Mouse (Mus musculus): ENCODE results near the gene Rnf167. TPM values are rescaled to one million over a fixed set of nuclear protein-coding genes. Genes with fewer than 3 reads are reported as not detected.
A peak's percentile ranks its signal among the peaks of the same experiment; 100 is the strongest.

The Rnf167 gene
- 54.8 and 55.3 TPM in 2 replicates for polyA plus RNA-seq (2015; fragmentation: Nextera tagmentation; extraction: Ambion mirVana)

- no peaks in the 10 kb centered on the region for H3K27me3 ChIP-seq (ENCODE audit: insufficient read depth, low read length)
- H3K9me3 ChIP-seq (ENCODE audit: low read length), result no peaks in the 10 kb centered on the region
- peak; percentile 46 for TF ChIP-seq CTCF (IDR thresholded peaks at IDR 0.05; ENCODE audit: low read depth)
- TF ChIP-seq EP300 (IDR thresholded peaks at IDR 0.05; ENCODE audit: low read depth), result peak; percentile 85
- ATAC-seq (peak; percentile 88), DNase-seq (peak; percentile 97)
- H3K4me1 ChIP-seq (ENCODE audit: insufficient read depth), result peaks cover 45% of the 10 kb centered on the region
- H3K27ac ChIP-seq (ENCODE audit: low read depth), result peak within 1 kb of the TSS; percentile 97
- under 1% methylated on average over 63 of the region's 63 CpGs for WGBS (ENCODE audit: insufficient replicate concordance)
- H3K36me3 ChIP-seq (replicated peaks; ENCODE audit: insufficient read depth, low read length), result peaks cover 45% of the 10 kb centered on the region
- peak within 1 kb of the TSS; percentile 90 for H3K9ac ChIP-seq (replicated peaks)
- peak within 1 kb of the TSS; percentile 74 for H3K4me3 ChIP-seq (ENCODE audit: low read depth, low read length)
- peak within 1 kb of the TSS; percentile 96 for H3K4me2 ChIP-seq (ENCODE audit: low read depth, low read length)
These were observed at the start of gene Rnf167, which contains the start of gene Slc25a11 for GRCm38 (mm10) chr11:70646691-70647650. Gene Rnf167, plus strand, starts transcription at chr11:70647235. Gene Slc25a11, minus strand, starts transcription at chr11:70647479.

GRCm38 (mm10) chr11:70597301-70597700 is 49.7 kb upstream of the Rnf167 start:
- no peak for DNase-seq
- 0 out of 2 replicates have a peak, but pooled peaks cover 9% of the 10 kb centered on the region for H3K36me3 ChIP-seq (replicated peaks; ENCODE audit: insufficient read depth, low read length)
- no peak overlapping the region for H3K9ac ChIP-seq (replicated peaks)
- WGBS (ENCODE audit: insufficient replicate concordance), result 50% methylated on average over 6 of the region's 6 CpGs
- 0 out of 2 replicates have a peak overlapping the region, but pooled peaks have one; percentile 16 for H3K27ac ChIP-seq (ENCODE audit: low read depth)
- no peak for TF ChIP-seq CTCF (IDR thresholded peaks at IDR 0.05; ENCODE audit: low read depth)
- no peaks in the 10 kb centered on the region for H3K27me3 ChIP-seq (ENCODE audit: insufficient read depth, low read length)
- peaks cover 19% of the 10 kb centered on the region for H3K4me1 ChIP-seq (ENCODE audit: insufficient read depth)
- no peaks in the 10 kb centered on the region for H3K9me3 ChIP-seq (ENCODE audit: low read length)
- no peak overlapping the region for H3K4me3 ChIP-seq (ENCODE audit: low read depth, low read length)
- H3K4me2 ChIP-seq (ENCODE audit: low read depth, low read length), result no peak overlapping the region
- peak; percentile 54; the same call in 1 of the 2 replicates for ATAC-seq

- Histone ChIP-seq H3K4me3 (ENCODE audit: low read depth, low read length) (no peak overlapping the region), H3K4me2 (ENCODE audit: low read depth, low read length) (no peak overlapping the region), H3K27ac (ENCODE audit: low read depth) (no peak overlapping the region), H3K27me3 (ENCODE audit: insufficient read depth, low read length) (no peaks in the 10 kb centered on the region), H3K4me1 (ENCODE audit: insufficient read depth) (peaks cover 15% of the 10 kb centered on the region; the same call in 1 of the 2 replicates), H3K9ac (replicated peaks) (no peak overlapping the region), H3K36me3 (replicated peaks; ENCODE audit: insufficient read depth, low read length) (peaks cover 9% of the 10 kb centered on the region; the same call in 1 of the 2 replicates), H3K9me3 (ENCODE audit: low read length) (no peaks in the 10 kb centered on the region)
- TF ChIP-seq EP300 (IDR thresholded peaks at IDR 0.05; ENCODE audit: low read depth) (no peak), CTCF (IDR thresholded peaks at IDR 0.05; ENCODE audit: low read depth) (no peak)
- no peak for DNase-seq
- ATAC-seq, result no peak
- 85% methylated on average over 9 of the region's 9 CpGs for WGBS (ENCODE audit: insufficient replicate concordance)
These were observed 48.5 kb upstream of the Rnf167 start for GRCm38 (mm10) chr11:70598451-70598953.

- Histone ChIP-seq H3K9me3 (ENCODE audit: low read length) (no peaks in the 10 kb centered on the region), H3K36me3 (replicated peaks; ENCODE audit: insufficient read depth, low read length) (peaks cover 29% of the 10 kb centered on the region), H3K4me1 (ENCODE audit: insufficient read depth) (no peaks in the 10 kb centered on the region), H3K4me3 (ENCODE audit: low read depth, low read length) (no peak overlapping the region), H3K27ac (ENCODE audit: low read depth) (no peak overlapping the region), H3K4me2 (ENCODE audit: low read depth, low read length) (no peak overlapping the region), H3K27me3 (ENCODE audit: insufficient read depth, low read length) (no peaks in the 10 kb centered on the region), H3K9ac (replicated peaks) (no peak overlapping the region)
- peak; percentile 61 for ATAC-seq
- TF ChIP-seq CTCF (IDR thresholded peaks at IDR 0.05; ENCODE audit: low read depth) (peak; percentile 95), EP300 (IDR thresholded peaks at IDR 0.05; ENCODE audit: low read depth) (no peak)
- peak; percentile 79 for DNase-seq
- 67% methylated on average over 14 of the region's 14 CpGs for WGBS (ENCODE audit: insufficient replicate concordance)
These were observed 41.9 kb upstream of the Rnf167 start for GRCm38 (mm10) chr11:70605024-70605566.

- no peak for ATAC-seq
- no peaks in the 10 kb centered on the region for H3K27me3 ChIP-seq (ENCODE audit: insufficient read depth, low read length)
- H3K27ac ChIP-seq (ENCODE audit: low read depth), result no peak overlapping the region
- H3K9ac ChIP-seq (replicated peaks), result no peak overlapping the region
- no peaks in the 10 kb centered on the region for H3K4me1 ChIP-seq (ENCODE audit: insufficient read depth)
- H3K4me3 ChIP-seq (ENCODE audit: low read depth, low read length), result no peak overlapping the region
- TF ChIP-seq EP300 (IDR thresholded peaks at IDR 0.05; ENCODE audit: low read depth) (no peak), CTCF (IDR thresholded peaks at IDR 0.05; ENCODE audit: low read depth) (no peak)
- no peak overlapping the region for H3K4me2 ChIP-seq (ENCODE audit: low read depth, low read length)
- no peaks in the 10 kb centered on the region for H3K9me3 ChIP-seq (ENCODE audit: low read length)
- H3K36me3 ChIP-seq (replicated peaks; ENCODE audit: insufficient read depth, low read length), result peaks cover 32% of the 10 kb centered on the region
- WGBS (ENCODE audit: insufficient replicate concordance), result 85% methylated on average over 12 of the region's 12 CpGs
- DNase-seq, result no peak
These were observed 40.3 kb upstream of the Rnf167 start for GRCm38 (mm10) chr11:70606717-70607116.

GRCm38 (mm10) chr11:70607611-70608010 is 39.4 kb upstream of the Rnf167 start:
- no peaks in the 10 kb centered on the region for H3K9me3 ChIP-seq (ENCODE audit: low read length)
- TF ChIP-seq EP300 (IDR thresholded peaks at IDR 0.05; ENCODE audit: low read depth), result no peak
- no peak for TF ChIP-seq CTCF (IDR thresholded peaks at IDR 0.05; ENCODE audit: low read depth)
- H3K36me3 ChIP-seq (replicated peaks; ENCODE audit: insufficient read depth, low read length), result peaks cover 37% of the 10 kb centered on the region
- no peak overlapping the region for H3K4me2 ChIP-seq (ENCODE audit: low read depth, low read length)
- no peak for ATAC-seq
- WGBS (ENCODE audit: insufficient replicate concordance), result 78% methylated on average over 9 of the region's 9 CpGs
- H3K27ac ChIP-seq (ENCODE audit: low read depth), result no peak overlapping the region
- no peaks in the 10 kb centered on the region for H3K4me1 ChIP-seq (ENCODE audit: insufficient read depth)
- no peak for DNase-seq
- H3K27me3 ChIP-seq (ENCODE audit: insufficient read depth, low read length), result no peaks in the 10 kb centered on the region
- H3K9ac ChIP-seq (replicated peaks), result no peak overlapping the region
- no peak overlapping the region for H3K4me3 ChIP-seq (ENCODE audit: low read depth, low read length)
